28 mouse cellular contexts compared by ENCODE assay signal in genomic region chr5:139776966-139777365, GRCm38 (mm10). TPM values are rescaled to one million over a fixed set of nuclear protein-coding genes. Genes with fewer than 3 reads are reported as not detected.
A peak's percentile ranks its signal among the peaks of the same experiment; 100 is the strongest.
DNase-seq lines count a peak whose midpoint lies in the region; ATAC-seq and TF ChIP-seq lines count a peak whose summit lies in the region.
"Had no signal": no experiment of that assay in that cellular context is flagged by ENCODE, and none has a peak within 500 bp of the region (broad histone marks: within the 10 kb centered on the region; RNA-seq: fewer than 3 reads in every experiment).

No protein-coding gene starts in this region.

- DNase-seq in heart, adult 18-20 months, result no peak
- peak; percentile 73 for DNase-seq in thymus, postnatal 25 days
- no peak for DNase-seq in cerebellum, adult 2 months
- no peak for DNase-seq in lung, postnatal 14 days
- DNase-seq: adrenal gland, postnatal 25 days; B cell, adult 2 months; cerebellum, adult 11-12 months; gastrocnemius, postnatal 14 days; kidney, adult 2 months; kidney, postnatal 10 days; layer of hippocampus, postnatal 36 days; right cerebral cortex, postnatal 14 days; spleen, adult 18-20 months had no signal

- no peak overlapping the region for H3K4me2 ChIP-seq in heart, embryonic 16.5 days (ENCODE audit: low read depth, low read length)
- H3K4me2 ChIP-seq: heart, embryonic 13.5 days; hindbrain, embryonic 13.5 days; lung, embryonic 15.5 days; midbrain, embryonic 15.5 days; neural tube, embryonic 15.5 days had no signal

- peaks cover 8% of the 10 kb centered on the region for H3K4me1 ChIP-seq in heart, embryonic 16.5 days (ENCODE audit: control insufficient read depth, insufficient read depth, low read length)
- 0 out of 2 replicates have a peak, but pooled peaks cover 4% of the 10 kb centered on the region for H3K4me1 ChIP-seq in cerebellum, adult 2 months (ENCODE audit: control insufficient read depth, insufficient read depth, low read length)

- peaks cover 12% of the 10 kb centered on the region for H3K36me3 ChIP-seq in heart, embryonic 16.5 days (ENCODE audit: control insufficient read depth, insufficient read depth)

- H3K27me3 ChIP-seq in heart, embryonic 16.5 days (ENCODE audit: control insufficient read depth, insufficient read depth, low read length), result no peaks in the 10 kb centered on the region
- H3K27me3 ChIP-seq in cerebellum, adult 2 months (ENCODE audit: control insufficient read depth, insufficient read depth, low read length), result no peaks in the 10 kb centered on the region
- H3K27me3 ChIP-seq: heart, embryonic 13.5 days; hindbrain, embryonic 13.5 days; lung, embryonic 15.5 days; midbrain, embryonic 15.5 days; neural tube, embryonic 15.5 days had no signal

- H3K4me3 ChIP-seq in heart, embryonic 16.5 days (ENCODE audit: low read length), result no peak overlapping the region
- no peak overlapping the region for H3K4me3 ChIP-seq in cerebellum, adult 2 months (replicated peaks; ENCODE audit: insufficient read depth, low read depth, low read length)
- H3K4me3 ChIP-seq: heart, embryonic 13.5 days; hindbrain, embryonic 13.5 days; layer of hippocampus, adult 2 months; lung, embryonic 15.5 days; midbrain, embryonic 15.5 days; neural tube, embryonic 15.5 days had no signal

- no peaks in the 10 kb centered on the region for H3K9me3 ChIP-seq in heart, embryonic 16.5 days (replicated peaks; ENCODE audit: control insufficient read depth, low read length)
- H3K9me3 ChIP-seq: heart, embryonic 13.5 days; hindbrain, embryonic 13.5 days; lung, embryonic 15.5 days; midbrain, embryonic 15.5 days; neural tube, embryonic 15.5 days had no signal

- no peak for TF ChIP-seq CTCF in cerebellum, adult 2 months (IDR thresholded peaks at IDR 0.05; ENCODE audit: borderline replicate concordance, insufficient read depth, low read depth, low read length)

- WGBS in heart, embryonic 16.5 days, result 66% methylated on average over 5 of the region's 5 CpGs
- 56% methylated on average over 5 of the region's 5 CpGs for WGBS in cerebellum, adult 2 months

- no peak for TF ChIP-seq POLR2A in cerebellum, adult 2 months (IDR thresholded peaks at IDR 0.05; ENCODE audit: borderline replicate concordance, insufficient read depth, low read length)

- peak overlapping the region; percentile 36; the same call in 1 of the 2 replicates for H3K27ac ChIP-seq in heart, embryonic 16.5 days (ENCODE audit: low read length)
- H3K27ac ChIP-seq in cerebellum, adult 2 months (ENCODE audit: insufficient read depth, low read length), result no peak overlapping the region
- H3K27ac ChIP-seq: heart, embryonic 13.5 days; hindbrain, embryonic 13.5 days; layer of hippocampus, adult 2 months; lung, embryonic 15.5 days; midbrain, embryonic 15.5 days; neural tube, embryonic 15.5 days had no signal

- H3K9ac ChIP-seq in heart, embryonic 16.5 days (ENCODE audit: low read length), result no peak overlapping the region
- H3K9ac ChIP-seq: heart, embryonic 13.5 days; hindbrain, embryonic 13.5 days; lung, embryonic 15.5 days; midbrain, embryonic 15.5 days; neural tube, embryonic 15.5 days had no signal

- ATAC-seq in heart, embryonic 16.5 days (replicated peaks; ENCODE audit: extremely low read depth, insufficient read depth, low FRiP score), result peak; percentile 49
- ATAC-seq in common myeloid progenitor, adult 5-6 weeks (replicated peaks; ENCODE audit: low read depth, poor library complexity, severe bottlenecking), result peak; percentile 84
- peak; percentile 78 for ATAC-seq in megakaryocyte progenitor cell, adult 5-6 weeks (replicated peaks; ENCODE audit: poor library complexity)
- ATAC-seq: forebrain, embryonic 14.5 days; inflammation-experienced regulatory T-cells, adult 6 months; midbrain, embryonic 15.5 days had no signal

RNA-seq across cellular contexts. Expression of gene Ints1, which starts 1.5 kb away (rescaled TPM):
- polyA plus RNA-seq in heart, embryonic 16.5 days (2015; fragmentation: Nextera tagmentation; extraction: Ambion mirVana), result 16.9 and 20.2 TPM in 2 replicates
- total RNA-seq in heart, adult 18-20 months (2021), result 10 to 100 TPM; 37.7 to 39.5 TPM
- 20.4 and 32.7 TPM in 2 replicates for total RNA-seq in common myeloid progenitor, adult 5-6 weeks (2017)
- total RNA-seq in megakaryocyte progenitor cell, adult 5-6 weeks (2015), result 63.8 and 65.1 TPM in 2 replicates
- total RNA-seq in megakaryocyte progenitor cell, adult 5-6 weeks (2017), result 41.0 and 47.0 TPM in 2 replicates
- polyA plus RNA-seq in cerebellum, adult 2 months (2012; rRNA removed), result 64.4 and 70.8 TPM in 2 replicates

RNA-seq across cellular contexts. Expression of gene Mafk, which starts 14.3 kb away (rescaled TPM):
- 22.1 and 24.9 TPM in 2 replicates for polyA plus RNA-seq in heart, embryonic 16.5 days (2015; fragmentation: Nextera tagmentation; extraction: Ambion mirVana)
- total RNA-seq in heart, adult 18-20 months (2021), result 10 to 100 TPM; 37.3 to 39.7 TPM
- 36.0 and 38.4 TPM in 2 replicates for total RNA-seq in common myeloid progenitor, adult 5-6 weeks (2017)
- total RNA-seq in megakaryocyte progenitor cell, adult 5-6 weeks (2015), result 11.0 and 13.4 TPM in 2 replicates
- total RNA-seq in megakaryocyte progenitor cell, adult 5-6 weeks (2017), result 22.7 and 27.0 TPM in 2 replicates
- polyA plus RNA-seq in cerebellum, adult 2 months (2012; rRNA removed), result 6.8 and 7.8 TPM in 2 replicates

RNA-seq across cellular contexts. Expression of gene Micall2, which starts 40.8 kb away (rescaled TPM):
- polyA plus RNA-seq in heart, embryonic 16.5 days (2015; fragmentation: Nextera tagmentation; extraction: Ambion mirVana), result 1.6 and 2.3 TPM in 2 replicates
- total RNA-seq in heart, adult 18-20 months (2021), result 1 to 10 TPM; 1.2 to 2.1 TPM
- 6.4 TPM in 2 replicates for total RNA-seq in common myeloid progenitor, adult 5-6 weeks (2017)
- 7.0 and 8.0 TPM in 2 replicates for total RNA-seq in megakaryocyte progenitor cell, adult 5-6 weeks (2015)
- total RNA-seq in megakaryocyte progenitor cell, adult 5-6 weeks (2017), result 2.5 and 3.9 TPM in 2 replicates
- polyA plus RNA-seq in cerebellum, adult 2 months (2012; rRNA removed), result 2.6 and 2.7 TPM in 2 replicates
- polyA plus RNA-seq: inflammation-experienced regulatory T-cells, adult 6 months had no signal

RNA-seq across cellular contexts. Expression of gene Tmem184a, which starts 42.8 kb away (rescaled TPM):
- polyA plus RNA-seq in heart, embryonic 16.5 days (2015; fragmentation: Nextera tagmentation; extraction: Ambion mirVana), result 0.46 and 1.3 TPM in 2 replicates
- total RNA-seq in heart, adult 18-20 months (2021), result under 1 TPM; 0.21 to 0.60 TPM
- 0.14 TPM in 1 of 2 replicates, not detected in the other for total RNA-seq in common myeloid progenitor, adult 5-6 weeks (2017)
- 0.10 TPM in 1 of 2 replicates, not detected in the other for total RNA-seq in megakaryocyte progenitor cell, adult 5-6 weeks (2015)
- total RNA-seq in megakaryocyte progenitor cell, adult 5-6 weeks (2017), result not detected in 2 replicates
- 0.54 and 0.71 TPM in 2 replicates for polyA plus RNA-seq in cerebellum, adult 2 months (2012; rRNA removed)
- total RNA-seq: adrenal gland, postnatal 25 days had no signal
- polyA plus RNA-seq: forebrain, embryonic 14.5 days had no signal

RNA-seq across cellular contexts. Expression of gene Gm26938, which starts 49.2 kb away (rescaled TPM):
- not detected in 2 replicates for polyA plus RNA-seq in heart, embryonic 16.5 days (2015; fragmentation: Nextera tagmentation; extraction: Ambion mirVana)
- not detected for total RNA-seq in heart, adult 18-20 months (2021)
- total RNA-seq in common myeloid progenitor, adult 5-6 weeks (2017), result not detected in 2 replicates
- total RNA-seq in megakaryocyte progenitor cell, adult 5-6 weeks (2015), result not detected in 2 replicates
- total RNA-seq in megakaryocyte progenitor cell, adult 5-6 weeks (2017), result not detected in 2 replicates
- not detected in 2 replicates for polyA plus RNA-seq in cerebellum, adult 2 months (2012; rRNA removed)
- total RNA-seq: adrenal gland, postnatal 25 days; gastrocnemius, postnatal 14 days; layer of hippocampus, adult 2 months; layer of hippocampus, postnatal 36 days; left cerebral cortex, postnatal 25 days had no signal
- polyA plus RNA-seq: cortical plate, adult 2 months; embryonic facial prominence, embryonic 11.5 days; forebrain, embryonic 14.5 days; heart, embryonic 13.5 days; hindbrain, embryonic 13.5 days; inflammation-experienced regulatory T-cells, adult 6 months; kidney, adult 2 months; limb, embryonic 14.5 days; lung, embryonic 15.5 days; midbrain, embryonic 15.5 days; neural tube, embryonic 15.5 days had no signal
